Mouse (Mus musculus): ENCODE data around the gene Gm17542. TPM values are rescaled to one million over a fixed set of nuclear protein-coding genes. Genes with fewer than 3 reads are reported as not detected.

Gm17542 gene
- polyA plus RNA-seq, 1 experiment, result not detected

DNA sequence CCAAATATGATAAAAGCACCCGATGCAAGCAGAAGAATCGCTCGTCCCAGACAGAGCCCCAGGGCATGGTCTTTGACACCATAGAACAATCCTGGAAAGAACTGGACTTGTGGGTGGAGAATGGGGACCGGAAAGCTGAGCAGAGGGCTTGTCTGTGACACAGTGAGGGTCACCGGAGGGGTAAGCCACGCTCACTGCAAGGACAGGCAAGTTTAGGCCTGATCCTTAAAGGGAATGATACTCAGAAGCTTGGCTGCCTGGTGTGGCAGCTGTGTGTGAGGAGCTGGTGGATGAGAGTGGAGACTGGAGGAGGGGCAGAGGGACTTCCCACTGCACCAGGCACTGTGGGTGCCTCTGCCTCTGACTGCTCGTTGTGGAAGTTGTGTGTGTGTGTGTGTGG, 27.0 kb downstream of the Gm17542 start:
- no peaks in the 10 kb centered on the region for H3K4me1 ChIP-seq (ENCODE audit: control insufficient read depth, insufficient read depth, low read length)
- 66% methylated on average over 7 of the region's 7 CpGs for WGBS
- no peak for TF ChIP-seq POLR2A (IDR thresholded peaks at IDR 0.05; ENCODE audit: borderline replicate concordance, extremely low read depth, low read depth, low read length)
- no peak for TF ChIP-seq CTCF (IDR thresholded peaks at IDR 0.05; ENCODE audit: insufficient read depth, low read length)
- DNase-seq, result no peak
- H3K4me3 ChIP-seq (replicated peaks; ENCODE audit: extremely low read depth, low read depth, low read length), result no peak overlapping the region

DNA sequence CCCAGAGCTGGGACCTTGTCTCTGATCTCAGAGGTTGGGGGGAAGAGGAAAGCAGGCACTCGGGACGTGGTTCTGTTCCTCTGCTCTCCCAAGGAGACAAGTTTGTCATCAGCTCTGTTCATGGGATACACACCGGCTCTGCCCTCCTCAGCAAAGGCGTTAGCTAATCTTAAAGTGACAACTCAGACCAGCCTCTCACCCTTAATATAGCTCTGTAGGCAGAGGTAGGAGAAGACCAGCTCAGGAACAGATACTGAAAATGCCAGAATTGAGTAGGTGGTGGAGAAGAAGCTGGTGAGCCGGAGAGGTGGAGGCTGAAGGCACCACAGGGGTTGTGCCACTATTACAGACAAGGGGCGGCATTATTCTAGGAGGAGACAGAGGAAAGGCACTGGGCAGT, 38.7 kb downstream of the Gm17542 start:
- TF ChIP-seq POLR2A (IDR thresholded peaks at IDR 0.05; ENCODE audit: borderline replicate concordance, extremely low read depth, low read depth, low read length) (no peak), CTCF (IDR thresholded peaks at IDR 0.05; ENCODE audit: insufficient read depth, low read length) (no peak)
- no peak overlapping the region for H3K4me3 ChIP-seq (replicated peaks; ENCODE audit: extremely low read depth, low read depth, low read length)
- H3K4me1 ChIP-seq (ENCODE audit: control insufficient read depth, insufficient read depth, low read length), result no peaks in the 10 kb centered on the region
- 82% methylated on average over 6 of the region's 6 CpGs for WGBS
- no peak for DNase-seq

DNA sequence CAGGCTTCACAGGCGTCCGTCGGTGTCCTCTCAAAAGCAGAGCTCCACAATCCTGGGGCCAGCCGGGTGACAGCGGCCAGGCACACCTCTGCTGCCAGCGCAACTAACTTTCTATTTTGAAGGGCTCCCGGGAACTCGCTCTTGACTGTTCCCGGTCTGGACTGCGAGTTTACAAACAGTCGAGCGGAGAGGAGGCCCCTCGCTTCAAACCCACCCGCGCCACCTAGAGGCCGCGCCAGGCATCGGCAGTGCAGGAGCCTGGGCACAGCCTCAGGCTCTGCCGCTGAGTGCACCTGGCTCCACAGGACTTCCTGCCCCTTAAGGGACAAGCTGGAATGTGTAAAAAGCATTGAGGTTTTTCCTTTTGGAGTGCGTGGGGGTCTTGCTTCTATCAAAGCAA, 42.5 kb downstream of the Gm17542 start, which contains the start of gene Edar:
Gene Edar (minus strand): TSS at position 122 of the 400 bp plus-strand sequence.
- Histone ChIP-seq H3K4me1 (ENCODE audit: control insufficient read depth, insufficient read depth, low read length) (peaks cover 2% of the 10 kb centered on the region; the same call in 1 of the 2 replicates), H3K4me3 (replicated peaks; ENCODE audit: extremely low read depth, low read depth, low read length) (peak within 1 kb of the TSS; percentile 20)
- peak; percentile 77 for DNase-seq
- WGBS, result 4% methylated on average over 20 of the region's 20 CpGs
- TF ChIP-seq CTCF (IDR thresholded peaks at IDR 0.05; ENCODE audit: insufficient read depth, low read length) (peak; percentile 53), POLR2A (IDR thresholded peaks at IDR 0.05; ENCODE audit: borderline replicate concordance, extremely low read depth, low read depth, low read length) (peak; percentile 28; the same call in 1 of the 2 replicates)

DNA sequence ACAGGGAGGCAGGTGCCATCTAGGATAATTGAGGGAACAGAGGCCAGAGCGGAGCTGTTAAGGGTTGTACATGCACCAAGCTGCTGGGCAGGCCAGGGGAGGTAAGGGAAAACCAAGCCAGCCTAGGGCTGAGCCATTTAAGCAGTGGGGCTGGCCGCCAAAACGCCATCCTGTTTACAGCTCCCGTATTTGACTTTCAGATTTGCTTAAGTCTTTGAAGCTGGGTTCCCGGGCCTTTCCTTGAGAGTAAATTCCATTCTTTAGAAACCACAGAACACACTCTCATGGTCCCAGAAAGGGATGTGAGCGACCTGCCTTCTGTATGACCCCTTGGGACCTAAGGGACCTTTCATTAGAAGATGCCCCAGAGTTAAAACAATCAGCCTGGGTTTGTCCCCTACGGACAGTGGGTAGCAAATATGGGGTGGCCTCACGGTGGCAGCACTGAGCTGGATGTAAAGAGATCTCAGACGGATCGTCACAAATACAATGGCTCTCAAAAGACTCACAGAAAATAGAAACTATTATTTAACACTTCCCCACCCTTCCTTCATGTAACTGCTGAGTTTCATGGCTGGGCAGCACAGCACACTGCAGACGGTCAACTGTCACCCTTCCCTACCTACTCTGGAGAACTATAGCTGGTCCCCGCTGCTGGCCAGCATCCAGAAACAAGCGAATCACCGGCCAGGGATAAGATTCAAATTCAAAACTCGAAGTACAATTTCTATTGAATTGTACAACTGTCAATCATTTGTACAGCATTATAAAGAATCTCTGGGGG, 44.5 kb downstream of the Gm17542 start:
- Histone ChIP-seq H3K4me1 (ENCODE audit: control insufficient read depth, insufficient read depth, low read length) (peaks cover 2% of the 10 kb centered on the region; the same call in 1 of the 2 replicates), H3K4me3 (replicated peaks; ENCODE audit: extremely low read depth, low read depth, low read length) (peak overlapping the region; percentile 42)
- WGBS, result 22% methylated on average over 15 of the region's 15 CpGs
- DNase-seq, result peak; percentile 79
- no peak for TF ChIP-seq POLR2A (IDR thresholded peaks at IDR 0.05; ENCODE audit: borderline replicate concordance, extremely low read depth, low read depth, low read length)
- peak; percentile 72 for TF ChIP-seq CTCF (IDR thresholded peaks at IDR 0.05; ENCODE audit: insufficient read depth, low read length)

DNA sequence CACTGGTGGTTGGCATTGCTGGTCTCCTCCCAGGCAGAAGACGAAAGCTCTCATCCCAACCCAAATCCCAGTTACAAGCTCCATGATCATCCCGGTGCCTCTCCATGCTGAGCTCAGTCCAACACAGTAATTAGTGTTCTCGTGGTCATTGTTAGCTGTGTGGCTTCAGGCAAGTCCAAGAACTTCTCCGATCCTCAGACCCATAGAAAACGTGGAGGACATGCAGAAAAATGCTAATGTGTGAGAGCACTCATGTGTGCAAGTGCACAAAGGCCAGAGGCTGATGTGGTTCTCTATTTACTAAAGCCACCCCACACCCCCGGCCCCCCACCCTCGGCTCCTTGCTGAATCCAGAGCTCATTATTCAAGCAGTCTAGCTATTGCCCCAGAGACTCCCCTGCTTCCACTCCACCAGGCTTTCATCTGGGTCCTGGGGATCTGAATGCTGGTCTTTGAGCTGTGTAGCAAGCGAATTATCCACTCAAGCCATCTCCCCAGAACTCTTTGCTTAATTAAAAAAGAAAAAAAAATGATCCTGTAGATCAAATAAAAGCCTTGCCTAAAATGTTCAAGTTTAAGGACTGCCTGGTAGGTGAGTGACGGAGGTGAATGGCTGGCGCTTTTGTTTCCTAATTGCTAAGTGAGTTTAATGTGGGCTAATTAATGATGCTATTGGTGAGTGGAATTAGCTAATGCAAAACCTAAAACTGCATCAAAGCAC, 45.3 kb downstream of the Gm17542 start:
- no peak for DNase-seq
- H3K4me1 ChIP-seq (ENCODE audit: control insufficient read depth, insufficient read depth, low read length), result peaks cover 2% of the 10 kb centered on the region; the same call in 1 of the 2 replicates
- WGBS, result 85% methylated on average over 10 of the region's 10 CpGs
- H3K4me3 ChIP-seq (replicated peaks; ENCODE audit: extremely low read depth, low read depth, low read length), result no peak overlapping the region
- TF ChIP-seq POLR2A (IDR thresholded peaks at IDR 0.05; ENCODE audit: borderline replicate concordance, extremely low read depth, low read depth, low read length), result no peak
- no peak for TF ChIP-seq CTCF (IDR thresholded peaks at IDR 0.05; ENCODE audit: insufficient read depth, low read length)

DNA sequence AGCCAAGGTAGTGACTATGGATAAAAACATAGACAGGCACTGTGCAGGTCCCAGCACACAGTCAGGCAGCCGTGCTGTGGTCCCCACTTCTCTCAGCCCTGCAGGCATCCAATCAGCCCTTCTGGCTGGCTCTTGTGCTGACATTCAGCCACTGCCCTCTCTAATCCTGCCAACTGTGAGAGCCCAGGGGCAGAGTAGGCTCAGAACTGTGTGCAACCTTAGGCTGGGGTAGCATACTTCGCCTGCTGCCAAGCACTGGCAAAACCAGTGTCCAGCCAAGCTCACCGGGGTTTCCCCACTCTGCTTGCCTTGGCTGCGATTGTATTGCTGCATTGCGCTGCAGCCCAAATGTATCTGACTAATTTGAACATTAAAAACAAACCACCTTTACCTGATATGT, 54.1 kb downstream of the Gm17542 start:
- no peaks in the 10 kb centered on the region for H3K4me1 ChIP-seq (ENCODE audit: control insufficient read depth, insufficient read depth, low read length)
- TF ChIP-seq POLR2A (IDR thresholded peaks at IDR 0.05; ENCODE audit: borderline replicate concordance, extremely low read depth, low read depth, low read length) (no peak), CTCF (IDR thresholded peaks at IDR 0.05; ENCODE audit: insufficient read depth, low read length) (no peak)
- H3K4me3 ChIP-seq (replicated peaks; ENCODE audit: extremely low read depth, low read depth, low read length), result no peak overlapping the region
- DNase-seq, result no peak
- 77% methylated on average over 5 of the region's 5 CpGs for WGBS

Other genes starting within 250 kb of the Gm17542 start
- 0.38 and 0.66 TPM in 2 replicates for gene Ccdc138, start 220.3 kb downstream of the Gm17542 start, polyA plus RNA-seq (2012; rRNA removed)
- 0.46 and 0.85 TPM in 2 replicates for gene Edar, start 42.6 kb downstream of the Gm17542 start, polyA plus RNA-seq (2012; rRNA removed)
- gene Sh3rf3, start 95.1 kb upstream of the Gm17542 start, polyA plus RNA-seq (2012; rRNA removed), result 10.1 and 13.5 TPM in 2 replicates

All from lung, adult 2 months (tissue).